Mouse (Mus musculus) stomach, embryonic 14.5 days (tissue): ENCODE results near the gene Arhgef3. TPM values are rescaled to one million over a fixed set of nuclear protein-coding genes. Genes with fewer than 3 reads are reported as not detected.

Experiments
- ATAC-seq: fragments of 200-750 bp; cut with Nextera tagmentation; 2 replicates; pipeline ENCODE4 v1.8.0; 2017; ENCODE audit warnings: low read depth, moderate TSS enrichment; ENCODE audit not compliant: insufficient number of reproducible peaks, insufficient read depth, low FRiP score
- H3K27ac ChIP-seq: fragments of 300-500 bp; sonication (generic); 2 replicates; pipeline ENCODE4 v1.5.1; 2014; ENCODE audit warnings: mild to moderate bottlenecking, low read length, moderate library complexity, mixed read lengths
- H3K27me3 ChIP-seq: fragments of 300-500 bp; sonication (generic); 2 replicates; pipeline ENCODE4 v1.6.1; 2014; ENCODE audit warnings: low read length, control low read depth, mixed read lengths; ENCODE audit not compliant: control insufficient read depth, insufficient read depth
- H3K36me3 ChIP-seq: fragments of 300-500 bp; sonication (generic); 2 replicates; pipeline ENCODE4 v1.6.1; 2014; ENCODE audit warnings: mild to moderate bottlenecking, control low read depth, low read length, moderate library complexity, mixed read lengths; ENCODE audit not compliant: control insufficient read depth, insufficient read depth
- H3K4me1 ChIP-seq: fragments of 300-500 bp; sonication (generic); 2 replicates; pipeline ENCODE4 v1.6.1; 2014; ENCODE audit warnings: low read length, control low read depth, mixed read lengths; ENCODE audit not compliant: control insufficient read depth, insufficient read depth
- H3K4me2 ChIP-seq: fragments of 300-500 bp; sonication (generic); replicated peaks from 2 replicates; pipeline ENCODE4 v1.6.1; 2014; ENCODE audit warnings: low read depth, low read length, control low read depth
- H3K4me3 ChIP-seq: fragments of 300-500 bp; sonication (generic); 2 replicates; pipeline ENCODE4 v1.5.1; 2014; ENCODE audit warnings: low read depth, low read length, control low read depth
- H3K9ac ChIP-seq: fragments of 300-500 bp; sonication (generic); replicated peaks from 2 replicates; pipeline ENCODE4 v1.6.1; 2014; ENCODE audit warnings: low read depth, mild to moderate bottlenecking, control low read depth, low read length, moderate library complexity, mixed read lengths
- H3K9me3 ChIP-seq: fragments of 300-500 bp; sonication (generic); 2 replicates; pipeline ENCODE4 v1.6.1; 2016; ENCODE audit warnings: low read depth, low read length, control low read depth; ENCODE audit not compliant: control insufficient read depth
- WGBS: fragments of 180-500 bp; shearing (Covaris S2); extraction: QIAGEN DNeasy Blood & Tissue Kit; methylation state at CpG from one replicate; pipeline ENCODE4 v1.1.7; 2014; 5-methylcytosine and 5-hydroxymethylcytosine counted together
- polyA plus RNA-seq: library from polyadenylated mRNA; unstranded; fragments of >200 nt; fragmentation: Nextera tagmentation; extraction: Ambion mirVana; gene quantifications from 2 replicates; pipeline ENCODE4 v1.2.1, GENCODE M21; 2014

Gene Arhgef3
- polyA plus RNA-seq, 1 experiment from 2014 or later, result 16.4 TPM

DNA sequence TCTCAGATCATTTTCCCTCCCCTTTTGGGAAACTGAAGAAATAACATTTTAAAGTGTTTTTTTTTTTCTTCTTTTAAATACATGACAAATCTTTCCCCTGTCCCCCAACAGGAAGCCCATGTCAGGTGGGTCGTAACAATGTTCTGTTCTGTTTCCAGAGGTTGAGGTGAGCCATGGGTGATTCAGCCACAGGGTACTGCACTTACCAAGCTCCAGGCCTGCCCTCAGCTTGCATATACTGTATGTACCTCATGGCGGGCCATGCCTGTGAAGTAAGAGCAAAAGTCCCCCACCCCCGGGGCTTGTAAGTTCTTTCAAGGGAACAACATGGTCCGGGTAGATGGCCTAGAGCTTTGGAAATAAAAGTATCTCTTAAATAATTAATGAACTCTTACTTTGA, 188.6 kb downstream of the Arhgef3 start:
- Histone ChIP-seq H3K4me2 (no peak overlapping the region), H3K4me1 (no peaks in the 10 kb centered on the region), H3K27ac (no peak overlapping the region), H3K9me3 (no peaks in the 10 kb centered on the region), H3K27me3 (no peaks in the 10 kb centered on the region), H3K9ac (no peak overlapping the region), H3K4me3 (no peak overlapping the region), H3K36me3 (no peaks in the 10 kb centered on the region)
- ATAC-seq, result no peak
- 76% methylated on average over 4 of the region's 4 CpGs for WGBS

DNA sequence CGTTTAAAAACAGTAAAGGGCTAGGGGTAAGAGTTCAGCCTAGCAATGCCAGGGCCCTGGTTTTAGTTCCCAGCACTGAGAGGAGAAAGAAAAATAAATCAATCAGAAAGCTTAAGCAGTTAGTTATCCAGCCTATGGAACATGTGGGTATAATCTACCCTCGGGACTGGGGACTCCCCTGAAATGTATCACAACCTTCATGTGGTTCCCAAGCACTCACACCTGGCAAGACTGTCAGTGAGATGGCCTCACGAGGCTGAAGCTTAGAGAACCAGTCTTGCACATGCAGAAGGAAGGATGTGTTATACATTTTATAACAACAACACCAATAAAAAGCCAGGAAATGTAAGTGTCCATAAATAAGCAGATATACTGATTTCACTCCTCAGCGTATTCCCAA, 189.7 kb downstream of the Arhgef3 start:
- Histone ChIP-seq H3K4me2 (no peak overlapping the region), H3K27ac (no peak overlapping the region), H3K4me3 (no peak overlapping the region), H3K36me3 (no peaks in the 10 kb centered on the region), H3K27me3 (no peaks in the 10 kb centered on the region), H3K9me3 (no peaks in the 10 kb centered on the region), H3K9ac (no peak overlapping the region), H3K4me1 (no peaks in the 10 kb centered on the region)
- 68% methylated on average over 4 of the region's 4 CpGs for WGBS
- ATAC-seq, result no peak

DNA sequence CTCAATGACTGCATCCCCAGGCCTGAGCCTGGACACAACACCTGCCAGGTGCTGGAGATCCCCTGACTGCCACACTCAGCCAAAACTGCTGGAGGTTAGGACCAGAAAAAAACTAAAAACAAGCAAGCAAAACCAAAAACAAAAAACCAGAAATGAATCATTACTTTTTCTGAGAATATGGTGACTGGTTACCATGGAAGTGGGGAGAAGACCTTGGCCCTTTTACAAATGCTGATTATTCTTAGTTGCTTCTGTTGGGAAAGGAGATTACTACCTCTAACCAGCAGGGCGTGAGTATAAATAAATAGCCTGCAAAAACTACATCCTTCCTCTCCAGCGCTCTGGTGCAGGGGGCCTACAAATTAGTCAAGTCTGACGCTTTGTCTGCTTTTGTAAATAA, 194.1 kb downstream of the Arhgef3 start:
- Histone ChIP-seq H3K36me3 (no peaks in the 10 kb centered on the region), H3K9me3 (no peaks in the 10 kb centered on the region)

DNA sequence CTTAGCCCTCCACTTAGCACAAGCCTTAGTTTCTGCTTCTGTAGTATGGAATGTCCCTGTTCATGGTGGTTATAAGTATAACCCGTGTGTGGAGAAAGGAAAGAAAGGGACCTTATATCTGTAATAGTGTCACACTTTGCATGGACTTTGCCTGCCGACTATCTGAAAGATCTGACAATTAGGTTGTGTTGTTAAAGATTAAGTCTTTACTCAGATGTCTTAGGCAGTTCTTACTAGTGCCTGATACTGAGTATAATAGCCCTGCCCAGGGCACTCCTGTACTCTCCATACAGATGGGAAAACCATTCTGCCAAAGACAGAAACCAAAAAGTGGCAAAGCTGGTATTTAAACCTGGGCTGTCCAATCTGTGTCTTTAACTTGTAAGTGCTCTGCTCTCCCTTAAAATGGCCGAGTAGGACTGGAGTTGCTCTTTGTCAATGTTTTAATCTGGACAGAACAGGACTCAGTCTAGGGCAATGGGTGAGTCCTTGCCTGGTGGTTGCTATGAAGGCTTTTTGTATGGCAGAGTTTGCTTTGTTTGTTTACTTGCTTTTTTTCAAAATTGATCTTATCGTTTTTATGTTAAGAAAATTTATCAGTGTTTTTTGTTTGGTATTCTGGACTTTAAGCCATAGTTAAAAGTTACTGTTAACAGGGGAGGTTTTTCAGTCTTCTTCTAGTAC, 196.0 kb downstream of the Arhgef3 start:
- Histone ChIP-seq H3K36me3 (no peaks in the 10 kb centered on the region), H3K4me3 (no peak overlapping the region), H3K9me3 (no peaks in the 10 kb centered on the region), H3K4me2 (no peak overlapping the region), H3K27me3 (no peaks in the 10 kb centered on the region), H3K9ac (no peak overlapping the region), H3K4me1 (no peaks in the 10 kb centered on the region), H3K27ac (no peak overlapping the region)
- 65% methylated on average over 4 of the region's 4 CpGs for WGBS
- no peak for ATAC-seq

More for the DNA sequence above, 194.1 kb downstream of the Arhgef3 start:
- ATAC-seq, result no peak
- Histone ChIP-seq H3K27me3 (no peaks in the 10 kb centered on the region), H3K9ac (no peak overlapping the region), H3K4me1 (no peaks in the 10 kb centered on the region), H3K4me2 (no peak overlapping the region), H3K27ac (no peak overlapping the region), H3K4me3 (no peak overlapping the region)
- WGBS, result 65% methylated on average over 3 of the region's 3 CpGs

DNA sequence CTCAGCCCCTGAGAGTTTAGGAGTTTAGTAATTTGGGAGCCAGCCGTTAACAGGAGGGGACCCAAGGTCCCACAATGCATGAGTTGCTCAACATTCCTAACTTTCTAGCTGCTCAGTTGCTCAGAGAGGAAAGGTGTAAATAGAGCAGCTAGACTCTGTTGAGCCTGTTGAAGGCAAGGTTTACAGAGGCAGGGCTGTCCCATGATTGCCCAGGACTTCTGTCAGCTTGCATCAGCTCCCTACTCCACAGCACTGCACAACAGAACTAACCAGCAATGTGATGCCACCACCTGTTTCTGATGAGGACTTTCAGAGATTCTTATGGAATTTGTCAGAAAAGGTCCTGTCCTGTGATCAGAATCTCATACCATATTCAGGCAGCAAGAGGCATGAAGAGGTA, 197.7 kb downstream of the Arhgef3 start:
- no peak overlapping the region for H3K4me2 ChIP-seq
- H3K36me3 ChIP-seq, result no peaks in the 10 kb centered on the region
- H3K9me3 ChIP-seq, result no peaks in the 10 kb centered on the region
- ATAC-seq, result no peak
- no peak overlapping the region for H3K9ac ChIP-seq
- WGBS, result 83% methylated on average over 1 of the region's 1 CpGs
- no peaks in the 10 kb centered on the region for H3K27me3 ChIP-seq
- no peak overlapping the region for H3K4me3 ChIP-seq
- no peaks in the 10 kb centered on the region for H3K4me1 ChIP-seq
- no peak overlapping the region for H3K27ac ChIP-seq

DNA sequence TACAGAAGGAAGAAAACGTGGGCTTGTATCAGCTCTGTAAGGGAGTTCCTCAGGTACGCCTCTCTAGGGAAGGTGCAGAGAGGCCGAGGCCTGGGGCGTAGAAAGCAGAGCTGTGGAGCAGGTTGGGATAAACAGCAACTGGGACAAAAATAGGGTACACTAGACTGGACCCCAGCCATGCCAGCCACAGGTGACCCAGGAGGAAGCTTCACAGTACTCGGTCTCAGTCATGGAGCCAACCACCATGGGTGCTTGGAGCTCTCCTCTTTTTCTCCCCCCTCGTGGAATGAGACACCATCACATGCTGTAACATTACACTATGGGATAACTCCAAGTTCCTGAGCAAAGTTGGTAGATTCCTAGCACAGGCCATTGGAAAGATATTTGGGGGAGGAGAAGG, 201.0 kb downstream of the Arhgef3 start:
- Histone ChIP-seq H3K9ac (no peak overlapping the region), H3K9me3 (no peaks in the 10 kb centered on the region), H3K4me2 (no peak overlapping the region), H3K36me3 (no peaks in the 10 kb centered on the region), H3K4me1 (no peaks in the 10 kb centered on the region), H3K4me3 (no peak overlapping the region), H3K27ac (no peak overlapping the region), H3K27me3 (no peaks in the 10 kb centered on the region)
- ATAC-seq, result no peak
- 84% methylated on average over 6 of the region's 6 CpGs for WGBS

DNA sequence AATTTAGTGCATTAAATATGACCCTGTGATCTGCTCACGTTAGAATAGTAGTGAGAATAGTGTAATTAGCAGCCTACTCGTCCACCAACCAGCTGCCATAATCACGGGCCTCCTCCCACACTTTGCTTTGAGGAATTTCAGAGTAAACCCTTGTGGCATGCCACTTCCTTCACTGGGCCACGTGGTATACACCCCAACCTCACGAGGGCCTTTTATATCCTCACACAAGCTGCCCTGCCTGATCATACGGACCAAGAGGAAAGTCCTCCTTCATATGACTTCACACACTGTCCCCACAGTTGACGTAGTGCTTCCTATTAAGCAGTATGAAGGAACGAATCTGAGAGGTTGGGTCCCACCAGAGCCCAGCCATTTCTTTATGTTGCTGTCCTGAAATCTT, 202.4 kb downstream of the Arhgef3 start:
- Histone ChIP-seq H3K9ac (no peak overlapping the region), H3K4me3 (no peak overlapping the region), H3K27me3 (no peaks in the 10 kb centered on the region), H3K9me3 (no peaks in the 10 kb centered on the region), H3K4me2 (no peak overlapping the region), H3K36me3 (no peaks in the 10 kb centered on the region), H3K27ac (no peak overlapping the region), H3K4me1 (no peaks in the 10 kb centered on the region)
- WGBS, result 58% methylated on average over 8 of the region's 8 CpGs
- ATAC-seq, result no peak

DNA sequence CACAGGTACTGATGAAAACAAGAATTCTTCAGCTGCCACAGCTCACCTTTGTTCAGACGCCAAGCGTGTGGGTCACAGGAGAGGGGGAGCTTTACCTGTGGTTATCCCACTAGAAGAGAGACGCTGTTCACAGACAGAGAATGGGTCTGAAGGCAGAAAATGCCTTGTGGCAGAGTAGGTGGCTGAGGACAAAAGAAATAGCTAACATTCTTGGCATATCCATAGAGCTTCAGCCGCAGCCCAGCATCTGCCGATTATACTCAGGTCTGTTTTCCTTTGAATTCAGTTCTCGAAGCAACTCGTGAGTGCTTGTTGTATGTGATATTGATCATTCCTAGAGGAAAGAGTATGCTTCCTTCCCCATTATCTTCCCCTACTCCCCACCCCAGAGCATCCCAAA, 204.7 kb downstream of the Arhgef3 start:
- ATAC-seq, result no peak

DNA sequence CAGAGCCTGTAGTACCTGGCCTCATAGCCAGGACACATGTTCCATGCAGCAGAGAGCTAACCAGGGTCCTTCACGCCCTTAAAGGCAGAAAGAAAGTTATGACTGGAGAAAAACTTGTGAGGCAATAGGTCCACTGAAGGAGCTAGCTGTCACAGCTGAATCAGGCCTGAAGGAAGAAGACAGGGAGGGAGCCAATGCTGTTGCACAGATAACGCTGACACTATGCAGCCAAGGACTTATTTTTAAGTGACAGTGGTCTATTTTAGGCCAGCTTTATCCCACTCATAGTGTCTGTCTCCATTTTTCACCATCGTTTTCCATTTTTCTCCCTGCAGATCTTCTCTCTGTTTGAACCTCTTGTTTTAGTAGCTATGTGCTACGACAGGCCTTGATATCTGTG, 207.3 kb downstream of the Arhgef3 start:
- no peak for ATAC-seq
- WGBS, result 87% methylated on average over 4 of the region's 4 CpGs
- Histone ChIP-seq H3K4me2 (no peak overlapping the region), H3K36me3 (no peaks in the 10 kb centered on the region; the same call in 1 of the 2 replicates), H3K27me3 (no peaks in the 10 kb centered on the region), H3K9ac (no peak overlapping the region), H3K27ac (no peak overlapping the region), H3K4me3 (no peak overlapping the region), H3K4me1 (no peaks in the 10 kb centered on the region), H3K9me3 (peaks cover 4% of the 10 kb centered on the region; the same call in 1 of the 2 replicates)

More for the DNA sequence above, 204.7 kb downstream of the Arhgef3 start:
- H3K9ac ChIP-seq, result no peak overlapping the region
- WGBS, result 54% methylated on average over 7 of the region's 7 CpGs
- no peak overlapping the region for H3K4me3 ChIP-seq
- peaks cover 4% of the 10 kb centered on the region; the same call in 1 of the 2 replicates for H3K9me3 ChIP-seq
- no peaks in the 10 kb centered on the region for H3K27me3 ChIP-seq
- no peak overlapping the region for H3K4me2 ChIP-seq
- no peaks in the 10 kb centered on the region for H3K4me1 ChIP-seq
- no peak overlapping the region for H3K27ac ChIP-seq
- no peaks in the 10 kb centered on the region for H3K36me3 ChIP-seq
